Mouse (Mus musculus) left cerebral cortex, adult 2 months (tissue): ENCODE data around the gene Klhl29. TPM values are rescaled to one million over a fixed set of nuclear protein-coding genes. Genes with fewer than 3 reads are reported as not detected.

Source experiments
- DNase-seq, 2 experiments: peaks; one replicate each; pipeline ENCODE4 v3.0.0; 2021 to 2022; ENCODE audit warnings: low spot score in 2 of 2, mixed read lengths in 1 of 2; ENCODE audit errors: extremely low spot score in 1 of 2
- H3K27ac ChIP-seq: fragments of 200-600 bp; 2 replicates; pipeline ENCODE4 v1.8.1; 2022
- H3K4me3 ChIP-seq: fragments of 200-600 bp; 2 replicates; pipeline ENCODE4 v1.8.1; 2022
- CTCF ChIP-seq: fragments of 200-600 bp; IDR thresholded peaks from 2 replicates; pipeline ENCODE4 v1.8.1; 2022; ENCODE audit warnings: antibody characterized with exemption, mild to moderate bottlenecking, moderate library complexity
- intact Hi-C: fragments of 180-260 bp; cut with DNase I; formaldehyde crosslinking; loops from one replicate; pipeline ENCODE4 v1.15.1; 2025
- total RNA-seq, 2 experiments: library from RNA; stranded (reverse); gene quantifications; 2 replicates each; pipeline ENCODE4 v1.2.3; 2021

Gene Klhl29
- total RNA-seq, 2 experiments from 2014 or later: 43.2 to 44.3 TPM

DNA sequence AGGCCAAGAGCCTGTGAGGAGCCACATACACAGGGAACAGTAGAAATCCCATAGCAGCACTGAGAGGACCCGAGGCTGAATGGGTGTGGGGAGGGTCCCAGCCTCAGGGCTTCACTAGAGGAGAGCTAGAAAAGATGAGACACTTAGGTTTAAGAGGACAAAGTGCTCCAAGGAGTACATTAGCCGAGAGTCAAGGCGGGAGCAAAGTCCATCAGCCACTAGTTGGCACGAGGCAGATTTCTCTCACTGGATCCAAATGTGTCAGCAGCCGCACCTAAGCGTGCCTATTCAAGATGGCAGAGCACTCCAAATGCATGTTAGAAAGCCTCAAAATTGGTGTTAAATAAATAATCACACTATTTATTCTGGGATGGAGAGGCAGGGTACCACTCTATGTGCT is 90.5 kb downstream of the Klhl29 start:
- TF ChIP-seq CTCF: no peak
- H3K27ac ChIP-seq: peak overlapping the region; percentile 41; the same call in 1 of the 2 replicates
- H3K4me3 ChIP-seq: no peak overlapping the region
- intact Hi-C loops: no loop called here
- DNase-seq: no peak

DNA sequence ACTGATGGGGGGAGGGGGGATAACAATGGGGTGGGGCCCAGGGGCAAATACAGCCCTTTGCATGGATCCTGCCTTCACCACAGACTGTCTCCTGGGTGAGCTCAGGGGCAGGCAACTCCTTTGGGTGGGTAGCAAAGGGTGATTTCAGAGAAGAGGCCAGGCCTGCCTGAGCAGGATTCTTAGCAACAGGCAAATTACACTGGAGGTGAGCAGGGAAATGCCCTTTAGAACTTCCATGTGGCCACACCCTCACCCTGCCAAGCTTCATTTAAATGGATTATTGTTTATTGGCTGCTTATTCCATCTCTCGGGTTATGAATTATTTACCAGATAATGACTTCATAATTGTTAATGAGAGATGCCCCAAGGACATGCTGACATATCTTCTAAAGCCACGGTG is 91.8 kb downstream of the Klhl29 start:
- intact Hi-C loops: no loop called here
- no peak for DNase-seq
- no peak overlapping the region for H3K27ac ChIP-seq
- TF ChIP-seq CTCF: no peak
- H3K4me3 ChIP-seq: no peak overlapping the region

DNA sequence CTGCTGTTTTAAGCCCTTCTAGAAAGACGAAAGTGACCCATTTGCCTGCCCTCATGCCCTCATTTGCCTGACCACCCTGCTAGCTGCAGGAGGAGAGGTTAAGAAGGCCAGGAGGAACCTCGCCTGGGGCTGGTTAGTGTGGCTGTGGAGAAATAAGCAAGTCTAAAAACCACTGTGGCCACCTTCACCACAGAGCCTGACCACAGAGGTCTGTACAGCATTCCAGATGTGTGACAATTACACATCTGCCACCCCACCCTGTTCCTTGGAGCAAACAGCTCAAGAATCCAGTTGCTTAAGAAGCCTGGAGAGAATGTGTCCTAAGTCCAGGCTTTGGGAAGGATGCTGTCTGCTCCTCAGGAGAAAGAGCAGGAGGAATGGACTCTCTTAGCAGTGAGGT is 92.9 kb downstream of the Klhl29 start:
- no peak for DNase-seq
- Histone ChIP-seq H3K27ac (no peak overlapping the region), H3K4me3 (no peak overlapping the region)
- intact Hi-C loops: no loop called here
- no peak for TF ChIP-seq CTCF

DNA sequence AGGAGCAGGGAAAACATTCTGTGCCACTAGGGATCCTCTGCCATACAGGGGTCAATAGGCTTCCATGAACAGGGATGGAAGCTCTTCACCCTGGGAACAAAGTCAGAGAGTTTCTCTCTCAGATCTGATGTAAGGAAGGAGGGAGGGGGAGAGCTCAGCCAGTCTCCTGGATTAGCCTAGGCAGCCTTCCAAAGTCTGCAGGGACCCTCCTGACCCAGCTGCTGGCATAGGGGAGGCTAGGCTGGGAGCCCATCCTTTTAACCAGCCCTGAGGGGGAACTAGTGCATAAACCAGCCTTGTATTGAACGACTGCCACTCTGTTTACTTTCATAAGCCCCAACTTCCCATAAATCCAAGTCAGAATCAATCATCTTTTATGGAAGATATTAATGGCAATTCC is 95.6 kb downstream of the Klhl29 start:
- Histone ChIP-seq H3K4me3 (no peak overlapping the region), H3K27ac (no peak overlapping the region)
- TF ChIP-seq CTCF: no peak
- intact Hi-C loops: no loop called here
- no peak for DNase-seq

DNA sequence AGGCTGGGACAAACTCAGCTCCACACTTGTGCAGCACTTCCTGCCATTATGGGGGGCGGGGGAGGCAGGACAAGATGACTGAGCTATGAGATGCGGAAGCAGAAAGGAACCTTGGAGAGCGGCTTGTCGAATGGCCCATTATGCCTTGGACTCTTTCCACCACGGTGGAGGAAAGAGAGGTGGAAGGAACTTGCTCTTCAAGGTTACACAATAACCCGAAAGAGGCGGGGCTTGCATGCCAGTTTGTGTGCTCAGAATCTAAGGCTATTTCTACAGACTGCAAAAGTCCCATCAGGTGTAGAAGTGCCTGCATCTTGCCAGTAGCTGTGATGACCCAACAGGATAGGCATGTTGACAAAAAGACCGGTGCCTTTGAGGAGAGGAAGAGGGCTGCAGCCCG is 98.5 kb downstream of the Klhl29 start:
- intact Hi-C loops: no loop called here
- DNase-seq: no peak
- Histone ChIP-seq H3K27ac (no peak overlapping the region), H3K4me3 (no peak overlapping the region)
- TF ChIP-seq CTCF: no peak

DNA sequence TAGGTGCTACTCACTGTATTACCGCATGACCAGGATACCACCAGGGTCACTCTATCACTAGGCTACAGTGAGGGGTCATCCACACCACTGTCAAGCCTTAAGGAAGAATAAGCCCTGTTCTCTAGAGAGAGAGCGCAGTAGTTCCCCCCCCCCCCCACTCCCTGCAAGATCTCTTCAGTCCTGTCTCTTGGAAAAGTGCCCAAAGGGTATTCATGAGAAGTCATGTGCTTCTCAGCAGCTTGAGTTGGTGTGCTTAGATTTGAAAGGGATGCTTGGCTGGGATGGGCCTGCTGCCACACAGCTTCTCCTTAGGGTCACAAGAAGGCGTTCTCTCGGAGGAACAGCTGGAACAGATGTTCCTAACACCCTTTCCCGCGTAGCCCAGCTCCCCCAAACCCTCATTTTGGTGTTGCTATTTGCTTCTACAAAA is 100.0 kb downstream of the Klhl29 start:
- TF ChIP-seq CTCF: no peak
- peak overlapping the region; percentile 76 for H3K27ac ChIP-seq
- H3K4me3 ChIP-seq: no peak overlapping the region
- DNase-seq: no peak
- intact Hi-C loops: no loop called here

DNA sequence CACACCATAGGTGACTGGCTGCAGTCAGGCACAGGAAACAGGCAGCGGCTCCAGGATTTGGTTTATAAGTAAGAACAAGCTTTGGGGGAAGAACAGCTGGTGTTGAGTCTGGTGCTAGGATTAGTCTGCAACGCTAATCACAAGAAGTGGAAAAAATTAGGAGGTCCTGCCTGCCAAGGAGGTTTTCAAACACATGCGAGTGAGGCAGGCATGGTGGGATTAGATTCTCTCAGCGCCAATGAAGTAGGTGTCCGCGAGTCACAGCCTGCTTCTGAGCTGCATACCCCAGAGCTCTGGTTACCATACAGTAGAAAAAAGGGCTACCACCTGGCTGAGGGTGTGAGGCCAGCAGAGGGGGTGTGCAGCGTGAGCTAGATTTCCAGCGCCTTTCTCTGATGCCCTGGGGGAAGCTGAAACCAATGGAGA is 101.0 kb downstream of the Klhl29 start:
- Histone ChIP-seq H3K4me3 (no peak overlapping the region), H3K27ac (peak overlapping the region; percentile 76)
- intact Hi-C loops: loop anchor here (5.0 kb wide), 1 partner anchor 98 kb away; no protein-coding TSS in a partner anchor
- DNase-seq: no peak
- no peak; the same call in 1 of the 2 replicates for TF ChIP-seq CTCF

DNA sequence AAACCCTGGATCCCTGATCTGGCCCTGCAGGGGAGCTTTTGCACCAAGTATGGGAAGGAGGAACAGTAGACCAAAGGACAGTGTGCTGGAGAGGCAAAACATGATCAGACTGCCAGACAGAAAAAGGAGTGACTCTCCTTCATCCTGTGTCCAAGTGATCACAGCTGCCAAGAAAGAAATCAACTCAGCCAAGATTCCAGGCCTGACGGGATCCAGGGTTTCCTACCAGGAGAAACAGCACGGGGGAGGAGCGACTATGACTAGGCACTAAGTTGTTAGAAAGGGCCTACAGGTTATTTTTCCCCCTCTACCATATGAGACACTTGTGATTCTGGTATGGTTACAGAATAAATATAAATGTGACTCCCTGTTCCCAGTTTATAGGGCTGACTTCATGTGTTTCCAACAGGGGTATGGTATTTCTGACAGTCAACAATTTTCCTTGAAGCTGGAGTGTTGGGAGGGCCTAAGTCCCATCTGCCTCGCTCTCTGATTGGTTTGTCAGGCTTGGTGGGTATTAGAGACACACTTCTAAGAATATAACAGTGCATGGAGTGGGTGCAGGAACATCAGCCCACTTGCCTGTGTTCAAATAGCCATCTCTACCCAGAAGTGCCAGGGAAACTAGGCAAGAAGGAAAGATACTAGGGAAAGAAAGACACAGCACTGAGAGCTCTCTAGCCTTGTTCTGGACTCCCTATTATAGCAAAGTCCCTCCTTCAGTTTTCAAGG is 102.0 kb downstream of the Klhl29 start:
- Histone ChIP-seq H3K27ac (peak overlapping the region; percentile 7), H3K4me3 (no peak overlapping the region)
- no peak for DNase-seq
- intact Hi-C loops: loop anchor here (5.0 kb wide), 1 partner anchor 99 kb away; no protein-coding TSS in a partner anchor
- TF ChIP-seq CTCF: no peak

DNA sequence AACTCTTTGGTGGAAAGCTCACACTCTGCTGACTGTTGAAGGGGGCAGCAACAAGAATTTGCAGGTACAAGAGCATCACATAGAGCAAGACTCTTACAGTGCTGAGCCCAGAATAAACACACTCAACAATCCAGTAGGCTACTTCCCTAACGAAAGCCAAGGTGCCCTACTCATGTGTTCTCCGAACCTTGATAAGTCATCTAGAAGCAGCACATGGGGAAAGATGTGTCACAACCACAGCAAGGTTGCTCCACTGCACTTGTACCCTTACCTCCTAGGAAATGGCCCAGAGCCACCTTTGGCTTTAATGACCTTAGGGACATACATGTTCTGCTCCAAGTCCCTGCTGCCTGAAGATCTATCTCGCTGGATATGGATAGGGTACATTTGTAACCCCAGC is 105.0 kb downstream of the Klhl29 start:
- Histone ChIP-seq H3K4me3 (no peak overlapping the region), H3K27ac (peak overlapping the region; percentile 52; the same call in 1 of the 2 replicates)
- intact Hi-C loops: loop anchor here (5.0 kb wide), 1 partner anchor 102 kb away; no protein-coding TSS in a partner anchor
- TF ChIP-seq CTCF: no peak
- no peak for DNase-seq

DNA sequence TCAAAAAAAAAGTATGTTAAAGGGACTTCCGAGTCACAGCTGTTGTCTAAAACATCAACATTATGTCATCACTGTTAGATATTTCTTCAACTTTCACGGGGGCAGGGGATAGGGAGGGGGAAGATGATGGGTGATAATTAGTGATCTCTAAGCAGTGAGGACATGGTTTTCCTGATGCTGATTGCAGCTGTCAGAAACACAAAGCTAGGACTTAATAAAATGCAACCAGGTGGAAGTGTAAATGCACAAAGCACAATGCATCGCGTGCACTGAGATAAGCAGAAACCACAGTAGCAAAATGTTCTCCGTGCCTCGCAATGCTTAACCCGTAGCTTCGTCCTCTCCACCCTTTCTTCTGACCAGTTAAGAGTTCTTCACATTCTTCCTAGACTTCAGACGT is 105.5 kb downstream of the Klhl29 start:
- no peak for TF ChIP-seq CTCF

DNA sequence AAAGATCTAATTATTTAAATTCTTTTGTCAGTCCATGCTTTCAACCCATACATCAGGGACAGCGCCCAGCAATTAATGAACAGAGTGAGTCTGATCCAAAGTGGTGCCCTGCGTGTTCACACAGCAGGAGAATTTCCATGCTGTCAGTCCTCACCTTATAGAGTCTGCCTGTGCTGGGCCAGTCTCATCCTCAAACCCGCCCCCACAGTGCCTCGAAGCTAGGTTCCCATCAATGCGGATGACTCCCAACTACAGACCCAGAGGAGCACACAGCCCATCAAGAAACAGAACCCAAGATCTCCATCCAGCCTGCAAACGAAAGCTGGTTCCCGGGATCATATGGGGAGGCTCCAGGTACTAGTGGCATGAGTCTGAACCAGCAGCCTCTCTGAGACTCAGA is 106.4 kb downstream of the Klhl29 start:
- H3K27ac ChIP-seq: peak overlapping the region; percentile 92
- intact Hi-C loops: loop anchor here (2.0 kb wide), 1 partner anchor 112 kb away; no protein-coding TSS in a partner anchor
- no peak overlapping the region for H3K4me3 ChIP-seq
- TF ChIP-seq CTCF: no peak
- no peak for DNase-seq

More for the DNA sequence above, 105.5 kb downstream of the Klhl29 start:
- DNase-seq: no peak
- no peak overlapping the region for H3K4me3 ChIP-seq
- intact Hi-C loops: loop anchor here (2.0 to 5.0 kb wide), 2 partner anchors 102 to 113 kb away; no protein-coding TSS in a partner anchor
- H3K27ac ChIP-seq: peak overlapping the region; percentile 52

DNA sequence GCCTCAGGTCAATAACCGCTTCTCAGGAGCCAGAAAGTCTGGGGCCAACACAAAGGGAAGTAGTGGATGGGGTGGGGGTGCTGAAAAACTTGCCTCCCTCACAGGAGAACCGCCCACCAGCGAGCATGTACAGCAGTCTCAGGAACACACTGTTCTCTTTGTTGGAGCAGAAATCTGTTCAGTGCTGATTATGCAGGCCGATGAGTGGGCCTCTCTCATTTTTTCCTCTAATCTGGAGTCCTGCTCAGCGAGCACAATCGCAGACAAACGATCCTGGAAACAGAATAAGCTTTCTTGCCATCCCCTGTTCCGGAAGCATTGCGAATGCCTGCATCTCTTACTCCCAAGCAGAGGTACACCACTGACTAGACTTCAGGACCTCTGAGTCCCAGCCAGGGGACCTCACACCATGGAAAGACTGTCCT is 107.3 kb downstream of the Klhl29 start:
- intact Hi-C loops: loop anchor here (2.0 kb wide), 1 partner anchor 111 kb away; no protein-coding TSS in a partner anchor
- TF ChIP-seq CTCF: no peak
- H3K4me3 ChIP-seq: peak overlapping the region; percentile 13
- DNase-seq: peak; percentile 68 to 80
- H3K27ac ChIP-seq: peak overlapping the region; percentile 92
